Mouse (Mus musculus) myocyte (in vitro differentiated cells): ENCODE measurements around the gene Zmynd8. TPM values are rescaled to one million over a fixed set of nuclear protein-coding genes. Genes with fewer than 3 reads are reported as not detected.

Source experiments
- H3K27me3 ChIP-seq: one replicate; pipeline ENCODE4 v1.6.1; 2011; ENCODE audit not compliant: control insufficient read depth, insufficient read depth, insufficient read length
- H3K36me3 ChIP-seq: one replicate; pipeline ENCODE4 v1.6.1; 2011; ENCODE audit not compliant: control insufficient read depth, insufficient read depth
- H3K4me2 ChIP-seq: one replicate; pipeline ENCODE4 v1.6.1; 2011; ENCODE audit warnings: low read depth, control low read depth
- H3K4me3 ChIP-seq: one replicate; pipeline ENCODE4 v1.5.1; 2011; ENCODE audit warnings: mild to moderate bottlenecking, control low read depth, moderate library complexity
- H3K79me2 ChIP-seq: one replicate; pipeline ENCODE4 v1.6.1; 2011; ENCODE audit not compliant: control insufficient read depth, insufficient read depth
- H3ac ChIP-seq: one replicate; pipeline ENCODE4 v1.6.1; 2011; ENCODE audit not compliant: control insufficient read depth, insufficient read length
- CEBPB ChIP-seq: IDR thresholded peaks from 2 replicates; pipeline ENCODE4 v1.6.1; 2011; ENCODE audit warnings: mild to moderate bottlenecking, moderate library complexity; ENCODE audit not compliant: poor library complexity, insufficient read depth, severe bottlenecking
- E2F4 ChIP-seq: IDR thresholded peaks from one replicate; pipeline ENCODE4 v1.6.1; 2011; ENCODE audit warnings: mild to moderate bottlenecking, control low read depth, moderate library complexity; ENCODE audit not compliant: insufficient read depth
- MAX ChIP-seq: IDR thresholded peaks from one replicate; pipeline ENCODE4 v1.6.1; 2011; ENCODE audit warnings: low read depth, mild to moderate bottlenecking, control low read depth
- MYOD1 ChIP-seq, 3 experiments: IDR thresholded peaks; one replicate each; pipeline ENCODE4 v1.6.1; 2011; ENCODE audit warnings: control low read depth in 2 of 3, low read depth in 2 of 3, mild to moderate bottlenecking in 2 of 3, moderate library complexity in 1 of 3; ENCODE audit not compliant: insufficient read length in 2 of 3, control insufficient read depth in 1 of 3
- MYOG ChIP-seq, 3 experiments: IDR thresholded peaks; one replicate each; pipeline ENCODE4 v1.6.1; 2011; ENCODE audit warnings: control low read depth in 2 of 3, low read depth in 2 of 3, mild to moderate bottlenecking in 2 of 3; ENCODE audit not compliant: insufficient read length in 2 of 3, control insufficient read depth in 1 of 3, insufficient read depth in 1 of 3
- POLR2A ChIP-seq: IDR thresholded peaks from one replicate; pipeline ENCODE4 v1.6.1; 2011; ENCODE audit warnings: low read depth, mild to moderate bottlenecking, control low read depth, moderate library complexity; ENCODE audit not compliant: insufficient read length
- POLR2AphosphoS2 ChIP-seq: IDR thresholded peaks from one replicate; pipeline ENCODE4 v1.6.1; 2011; ENCODE audit warnings: low read depth, control low read depth; ENCODE audit not compliant: insufficient read length
- REST ChIP-seq: IDR thresholded peaks from one replicate; pipeline ENCODE4 v1.6.1; 2011; ENCODE audit warnings: mild to moderate bottlenecking, control low read depth, moderate library complexity; ENCODE audit not compliant: insufficient read depth, insufficient read length
- SRF ChIP-seq: IDR thresholded peaks from one replicate; pipeline ENCODE4 v1.6.1; 2011; ENCODE audit warnings: low read depth; ENCODE audit not compliant: control insufficient read depth, insufficient read length
- TCF12 ChIP-seq: IDR thresholded peaks from one replicate; pipeline ENCODE4 v1.6.1; 2011; ENCODE audit warnings: mild to moderate bottlenecking, control low read depth; ENCODE audit not compliant: poor library complexity, insufficient read depth, severe bottlenecking
- TCF3 ChIP-seq: IDR thresholded peaks from one replicate; pipeline ENCODE4 v1.6.1; 2011; ENCODE audit warnings: low read depth, control low read depth; ENCODE audit not compliant: insufficient read length
- USF1 ChIP-seq: IDR thresholded peaks from one replicate; pipeline ENCODE4 v1.6.1; 2011; ENCODE audit warnings: low read depth, mild to moderate bottlenecking, control low read depth, moderate library complexity
- polyA plus RNA-seq: library from polyadenylated mRNA; unstranded; fragments of >200 nt; fragmentation: generic; extraction: Trizol; gene quantifications from one replicate; pipeline ENCODE4 v1.2.1, GENCODE M21; 2012; ENCODE audit warnings: missing spikeins

The Zmynd8 gene
- polyA plus RNA-seq, 1 experiment: 20.9 TPM

GRCm38 (mm10) chr2:165815103-165815880 lies 83.5 kb downstream of the Zmynd8 start:
- Histone ChIP-seq H3K4me3 (no peak overlapping the region), H3K27me3 (no peaks in the 10 kb centered on the region), H3K36me3 (peaks cover 20% of the 10 kb centered on the region), H3K4me2 (no peak overlapping the region), H3ac (no peak overlapping the region), H3K79me2 (no peaks in the 10 kb centered on the region)
- TF ChIP-seq REST (no peak), USF1 (no peak), MAX (no peak), POLR2AphosphoS2 (no peak), SRF (no peak), MYOG (IDR thresholded peaks at IDR 0.05; ENCODE audit: control insufficient read depth in 1 of 3, insufficient read depth in 1 of 3, insufficient read length in 2 of 3, low read depth in 2 of 3) (no peak), E2F4 (no peak), TCF3 (no peak), MYOD1 (IDR thresholded peaks at IDR 0.05; ENCODE audit: control insufficient read depth in 1 of 3, insufficient read length in 2 of 3, low read depth in 2 of 3) (no peak), CEBPB (no peak), POLR2A (no peak), TCF12 (no peak)

- H3K36me3 ChIP-seq: peaks cover 24% of the 10 kb centered on the region
- no peak overlapping the region for H3K4me2 ChIP-seq
- H3K4me3 ChIP-seq: no peak overlapping the region
- H3ac ChIP-seq: no peak overlapping the region
- no peak for TF ChIP-seq POLR2AphosphoS2
- TF ChIP-seq POLR2A: no peak
- no peak for TF ChIP-seq E2F4
- no peak for TF ChIP-seq MAX
- TF ChIP-seq MYOG (IDR thresholded peaks at IDR 0.05; ENCODE audit: control insufficient read depth in 1 of 3, insufficient read depth in 1 of 3, insufficient read length in 2 of 3, low read depth in 2 of 3): no peak
- TF ChIP-seq SRF: no peak
- no peak for TF ChIP-seq CEBPB
- TF ChIP-seq REST: no peak
- no peak for TF ChIP-seq MYOD1 (IDR thresholded peaks at IDR 0.05; ENCODE audit: control insufficient read depth in 1 of 3, insufficient read length in 2 of 3, low read depth in 2 of 3)
- no peak for TF ChIP-seq TCF12
- TF ChIP-seq TCF3: no peak
- no peak for TF ChIP-seq USF1
- H3K79me2 ChIP-seq: no peaks in the 10 kb centered on the region
- no peaks in the 10 kb centered on the region for H3K27me3 ChIP-seq
These were observed 85.9 kb downstream of the Zmynd8 start for GRCm38 (mm10) chr2:165812889-165813288.

GRCm38 (mm10) chr2:165811536-165811935 lies 87.3 kb downstream of the Zmynd8 start:
- no peak for TF ChIP-seq CEBPB
- no peak for TF ChIP-seq POLR2AphosphoS2
- no peak for TF ChIP-seq SRF
- no peaks in the 10 kb centered on the region for H3K79me2 ChIP-seq
- H3K4me2 ChIP-seq: no peak overlapping the region
- H3K4me3 ChIP-seq: no peak overlapping the region
- peaks cover 25% of the 10 kb centered on the region for H3K36me3 ChIP-seq
- no peak overlapping the region for H3ac ChIP-seq
- H3K27me3 ChIP-seq: no peaks in the 10 kb centered on the region

GRCm38 (mm10) chr2:165809901-165810477 lies 88.8 kb downstream of the Zmynd8 start:
- Histone ChIP-seq H3K4me2 (no peak overlapping the region), H3K27me3 (no peaks in the 10 kb centered on the region), H3K79me2 (no peaks in the 10 kb centered on the region), H3K4me3 (no peak overlapping the region), H3K36me3 (peaks cover 36% of the 10 kb centered on the region), H3ac (no peak overlapping the region)
- TF ChIP-seq CEBPB (no peak), TCF3 (no peak), REST (no peak), MYOD1 (IDR thresholded peaks at IDR 0.05; ENCODE audit: control insufficient read depth in 1 of 3, insufficient read length in 2 of 3, low read depth in 2 of 3) (no peak), MYOG (IDR thresholded peaks at IDR 0.05; ENCODE audit: control insufficient read depth in 1 of 3, insufficient read depth in 1 of 3, insufficient read length in 2 of 3, low read depth in 2 of 3) (no peak), SRF (no peak), TCF12 (no peak), MAX (no peak)

- no peak overlapping the region for H3K4me2 ChIP-seq
- H3K36me3 ChIP-seq: peaks cover 36% of the 10 kb centered on the region
- no peaks in the 10 kb centered on the region for H3K27me3 ChIP-seq
- H3ac ChIP-seq: no peak overlapping the region
- no peak overlapping the region for H3K4me3 ChIP-seq
- TF ChIP-seq POLR2AphosphoS2 (no peak), MAX (no peak), TCF3 (no peak), REST (no peak), POLR2A (no peak), MYOG (IDR thresholded peaks at IDR 0.05; ENCODE audit: control insufficient read depth in 1 of 3, insufficient read depth in 1 of 3, insufficient read length in 2 of 3, low read depth in 2 of 3) (no peak), USF1 (no peak), CEBPB (no peak)
- H3K79me2 ChIP-seq: no peaks in the 10 kb centered on the region
These were observed 89.7 kb downstream of the Zmynd8 start for GRCm38 (mm10) chr2:165809091-165809490.
